Mouse (Mus musculus): Measurements from ENCODE around the gene Gdap1l1.

DNA sequence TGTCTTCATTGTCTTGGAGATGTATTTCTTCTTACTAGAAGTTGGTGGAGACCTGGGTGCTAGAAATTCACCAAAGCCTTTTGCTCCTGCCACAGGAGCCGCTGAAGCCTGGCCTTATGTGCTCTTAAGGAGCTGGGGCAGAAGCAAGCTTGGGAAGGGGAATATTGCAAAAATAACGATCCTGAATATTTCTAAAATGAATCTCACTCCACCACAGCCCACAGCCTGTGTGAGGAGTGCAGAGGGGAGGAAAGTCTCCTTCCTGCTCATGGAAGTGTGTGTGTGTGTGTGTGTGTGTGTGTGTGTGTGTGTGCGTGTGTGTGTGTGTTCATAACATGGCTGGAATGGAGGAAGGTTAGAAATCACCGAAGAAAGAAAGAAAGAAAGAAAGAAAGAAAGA, 39.5 kb upstream of the Gdap1l1 start:
- TF ChIP-seq CTCF (IDR thresholded peaks at IDR 0.05) = no peak
- no peak for TF ChIP-seq EP300 (IDR thresholded peaks at IDR 0.05; ENCODE audit: insufficient read depth, low read depth, low read length)

Measured in heart, adult 2 months (tissue).